Mouse (Mus musculus): Measurements from ENCODE around the gene Card9. TPM values are rescaled to one million over a fixed set of nuclear protein-coding genes. Genes with fewer than 3 reads are reported as not detected.

Card9 gene
- polyA plus RNA-seq, 1 experiment from 2014 or later, result 0.41 TPM

DNA sequence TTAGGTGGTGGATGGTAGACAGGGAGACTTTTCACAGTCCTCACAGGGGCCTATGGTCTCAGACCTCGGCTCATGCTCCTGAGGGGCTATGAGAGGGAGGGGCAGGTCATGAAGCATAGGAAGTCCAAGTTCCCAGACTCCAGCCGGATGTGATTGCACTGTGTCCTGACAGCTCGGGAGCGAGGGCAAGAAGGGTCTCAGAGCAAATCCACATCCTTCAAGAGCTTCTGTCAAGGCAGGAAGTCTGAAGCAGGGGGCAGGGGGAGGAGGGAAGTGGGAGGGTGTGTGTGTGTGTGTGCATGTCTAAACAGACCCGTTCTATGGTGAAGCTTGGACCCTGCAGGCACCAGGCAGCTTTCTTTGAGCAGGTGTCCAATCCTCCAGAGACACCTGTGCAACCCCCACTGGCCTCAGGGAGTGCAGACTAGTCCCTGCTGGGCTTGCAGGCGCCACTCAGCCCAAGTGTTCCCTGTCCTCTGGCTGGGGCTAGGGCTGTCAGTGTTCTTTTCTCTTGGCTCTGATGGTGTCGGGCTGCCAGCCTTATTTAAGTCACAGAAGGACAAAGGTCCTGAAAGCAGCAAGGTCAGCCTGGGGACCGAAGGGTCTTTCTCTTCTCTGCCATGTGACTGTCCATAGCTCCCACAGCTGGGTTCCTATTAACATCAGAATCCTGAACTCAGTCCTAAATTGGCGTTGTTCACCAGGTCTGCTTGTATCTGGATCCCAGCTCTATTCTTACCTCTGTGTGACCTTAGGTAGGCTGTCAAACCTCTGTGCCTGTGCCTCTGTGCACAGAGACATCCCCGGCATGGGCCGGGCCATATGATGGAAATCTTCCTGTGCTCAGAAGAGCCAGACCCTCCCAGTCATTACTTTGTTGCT, 17.9 kb downstream of the Card9 start:
- no peak for ATAC-seq (ENCODE audit: insufficient read depth, low FRiP score, low TSS enrichment)
- DNase-seq (ENCODE audit: low spot score), result no peak
- Histone ChIP-seq H3K4me1 (ENCODE audit: control insufficient read depth, insufficient read depth, low read length) (no peaks in the 10 kb centered on the region), H3K36me3 (ENCODE audit: control insufficient read depth, insufficient read depth, low read length) (peaks cover 31% of the 10 kb centered on the region), H3K27ac (ENCODE audit: low read depth, low read length) (no peak overlapping the region), H3K9ac (ENCODE audit: low read length) (no peak overlapping the region), H3K9me3 (ENCODE audit: control insufficient read depth, low read length) (no peaks in the 10 kb centered on the region), H3K4me2 (ENCODE audit: low read depth) (no peak overlapping the region), H3K27me3 (ENCODE audit: control insufficient read depth, insufficient read depth, low read length) (no peaks in the 10 kb centered on the region), H3K4me3 (ENCODE audit: low read depth, low read length) (no peak overlapping the region)
- 69% methylated on average over 11 of the region's 11 CpGs for WGBS

DNA sequence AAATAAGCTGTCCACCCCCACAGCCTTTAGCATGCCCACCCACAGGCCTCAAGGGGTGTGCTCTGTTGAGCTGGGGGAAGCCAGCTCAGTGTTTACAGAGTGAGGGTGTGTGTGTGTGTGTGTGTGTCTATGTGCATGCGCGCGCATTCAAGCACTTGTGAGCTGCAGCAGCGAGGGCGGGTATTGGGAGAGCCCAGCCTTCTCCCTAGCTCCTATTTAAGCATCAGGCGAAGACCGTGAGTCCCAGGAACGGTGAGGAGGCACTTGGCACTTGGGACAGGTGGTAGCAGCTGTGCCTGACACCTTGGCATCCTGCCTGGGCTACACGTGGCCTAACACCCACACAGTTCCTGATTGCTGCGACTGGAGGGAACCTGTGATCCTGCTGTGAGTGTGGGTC, 18.7 kb downstream of the Card9 start:
- ATAC-seq (ENCODE audit: insufficient read depth, low FRiP score, low TSS enrichment) (no peak), DNase-seq (ENCODE audit: low spot score) (no peak)
- Histone ChIP-seq H3K4me1 (ENCODE audit: control insufficient read depth, insufficient read depth, low read length) (no peaks in the 10 kb centered on the region), H3K36me3 (ENCODE audit: control insufficient read depth, insufficient read depth, low read length) (peaks cover 29% of the 10 kb centered on the region), H3K27me3 (ENCODE audit: control insufficient read depth, insufficient read depth, low read length) (no peaks in the 10 kb centered on the region), H3K4me2 (ENCODE audit: low read depth) (no peak overlapping the region), H3K9ac (ENCODE audit: low read length) (no peak overlapping the region), H3K9me3 (ENCODE audit: control insufficient read depth, low read length) (no peaks in the 10 kb centered on the region), H3K27ac (ENCODE audit: low read depth, low read length) (no peak overlapping the region), H3K4me3 (ENCODE audit: low read depth, low read length) (no peak overlapping the region)
- WGBS, result 90% methylated on average over 10 of the region's 10 CpGs

GRCm38 (mm10) chr2:26341510-26341981, 19.2 kb downstream of the Card9 start:
- H3K27me3 ChIP-seq (ENCODE audit: control insufficient read depth, insufficient read depth, low read length), result no peaks in the 10 kb centered on the region
- no peak overlapping the region for H3K27ac ChIP-seq (ENCODE audit: low read depth, low read length)
- no peaks in the 10 kb centered on the region for H3K9me3 ChIP-seq (ENCODE audit: control insufficient read depth, low read length)
- H3K4me1 ChIP-seq (ENCODE audit: control insufficient read depth, insufficient read depth, low read length), result no peaks in the 10 kb centered on the region
- peaks cover 29% of the 10 kb centered on the region for H3K36me3 ChIP-seq (ENCODE audit: control insufficient read depth, insufficient read depth, low read length)
- no peak overlapping the region for H3K4me3 ChIP-seq (ENCODE audit: low read depth, low read length)
- H3K9ac ChIP-seq (ENCODE audit: low read length), result no peak overlapping the region
- 100% methylated on average over 2 of the region's 2 CpGs for WGBS
- ATAC-seq (ENCODE audit: insufficient read depth, low FRiP score, low TSS enrichment) (no peak), DNase-seq (ENCODE audit: low spot score) (no peak)
- no peak overlapping the region for H3K4me2 ChIP-seq (ENCODE audit: low read depth)

GRCm38 (mm10) chr2:26339204-26339551, 21.5 kb downstream of the Card9 start:
- no peak overlapping the region for H3K4me2 ChIP-seq (ENCODE audit: low read depth)
- H3K4me1 ChIP-seq (ENCODE audit: control insufficient read depth, insufficient read depth, low read length), result no peaks in the 10 kb centered on the region
- H3K36me3 ChIP-seq (ENCODE audit: control insufficient read depth, insufficient read depth, low read length), result peaks cover 21% of the 10 kb centered on the region; the same call in 1 of the 2 replicates
- H3K9ac ChIP-seq (ENCODE audit: low read length), result no peak overlapping the region
- H3K27me3 ChIP-seq (ENCODE audit: control insufficient read depth, insufficient read depth, low read length), result no peaks in the 10 kb centered on the region
- no peak for ATAC-seq (ENCODE audit: insufficient read depth, low FRiP score, low TSS enrichment)
- no peak overlapping the region for H3K4me3 ChIP-seq (ENCODE audit: low read depth, low read length)
- no peaks in the 10 kb centered on the region for H3K9me3 ChIP-seq (ENCODE audit: control insufficient read depth, low read length)
- H3K27ac ChIP-seq (ENCODE audit: low read depth, low read length), result no peak overlapping the region
- DNase-seq (ENCODE audit: low spot score), result no peak
- WGBS, result 92% methylated on average over 5 of the region's 5 CpGs

DNA sequence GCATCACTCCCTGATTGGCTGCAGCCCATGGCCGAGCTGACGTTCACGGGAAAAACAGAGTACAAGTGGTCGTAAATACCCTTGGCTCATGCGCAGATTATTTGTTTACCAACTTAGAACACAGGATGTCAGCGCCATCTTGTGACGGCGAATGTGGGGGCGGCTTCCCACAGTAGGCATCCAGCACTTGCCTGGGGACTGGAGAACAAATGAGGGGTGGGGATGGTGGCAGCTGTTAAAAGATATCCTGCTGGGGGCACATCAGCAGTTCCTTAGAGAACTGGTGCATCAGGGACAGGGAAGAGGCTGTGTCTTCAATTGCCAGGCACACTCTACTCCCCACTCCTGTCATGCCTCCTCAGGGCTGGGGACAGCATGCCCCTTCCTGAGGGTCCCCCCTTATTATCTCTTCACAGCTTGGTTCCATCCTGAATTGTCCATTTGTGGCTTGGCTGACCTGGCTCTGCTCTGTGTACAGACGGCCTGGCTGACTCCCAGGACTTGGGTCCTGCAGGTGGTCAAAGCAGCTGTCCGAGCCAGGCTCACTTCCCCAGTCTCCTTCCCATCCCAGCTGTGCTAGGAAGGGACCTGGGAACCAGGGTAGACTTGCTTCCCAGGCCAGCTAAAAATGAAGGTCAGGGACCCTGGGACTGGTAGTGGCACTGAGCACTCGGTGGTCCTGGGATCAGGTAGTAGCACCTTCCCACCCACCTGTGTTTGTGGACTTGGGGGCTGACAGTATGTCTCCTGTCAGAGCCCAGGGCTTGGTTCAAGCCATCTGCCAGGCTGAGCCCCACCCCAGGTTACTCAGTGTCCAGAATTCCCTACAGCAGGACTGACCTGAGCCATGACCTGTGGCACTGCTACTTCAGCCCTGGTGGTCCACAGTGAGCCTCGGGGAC, 22.2 kb downstream of the Card9 start:
- 83% methylated on average over 8 of the region's 13 CpGs for WGBS
- no peak overlapping the region for H3K9ac ChIP-seq (ENCODE audit: low read length)
- no peak overlapping the region for H3K27ac ChIP-seq (ENCODE audit: low read depth, low read length)
- no peaks in the 10 kb centered on the region for H3K9me3 ChIP-seq (ENCODE audit: control insufficient read depth, low read length)
- H3K4me3 ChIP-seq (ENCODE audit: low read depth, low read length), result no peak overlapping the region
- H3K4me2 ChIP-seq (ENCODE audit: low read depth), result no peak overlapping the region
- ATAC-seq (ENCODE audit: insufficient read depth, low FRiP score, low TSS enrichment) (no peak), DNase-seq (ENCODE audit: low spot score) (no peak)
- H3K36me3 ChIP-seq (ENCODE audit: control insufficient read depth, insufficient read depth, low read length), result peaks cover 21% of the 10 kb centered on the region; the same call in 1 of the 2 replicates
- no peaks in the 10 kb centered on the region for H3K27me3 ChIP-seq (ENCODE audit: control insufficient read depth, insufficient read depth, low read length)
- no peaks in the 10 kb centered on the region for H3K4me1 ChIP-seq (ENCODE audit: control insufficient read depth, insufficient read depth, low read length)

DNA sequence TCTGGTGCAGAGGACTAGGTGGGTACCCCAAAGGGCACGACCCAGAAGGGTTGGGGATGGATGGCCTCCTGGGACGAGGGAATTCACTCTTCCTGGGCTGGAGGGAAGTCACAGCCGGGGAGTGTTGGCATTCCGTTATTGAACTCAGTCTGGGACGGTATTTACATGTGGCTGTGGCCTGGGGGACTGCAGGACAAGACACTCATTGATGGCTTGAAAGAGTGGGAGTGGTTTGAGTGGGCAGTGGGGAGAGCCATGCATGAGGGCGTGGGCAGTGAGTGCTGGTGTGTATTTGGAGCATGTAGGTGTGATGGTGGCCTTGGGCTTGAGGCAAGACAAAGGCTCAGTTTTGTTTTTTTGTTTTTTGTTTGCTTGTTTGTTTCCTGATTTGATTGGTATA, 30.0 kb downstream of the Card9 start:
- Histone ChIP-seq H3K27me3 (ENCODE audit: control insufficient read depth, insufficient read depth, low read length) (no peaks in the 10 kb centered on the region), H3K4me3 (ENCODE audit: low read depth, low read length) (no peak overlapping the region), H3K36me3 (ENCODE audit: control insufficient read depth, insufficient read depth, low read length) (peaks cover 15% of the 10 kb centered on the region), H3K4me2 (ENCODE audit: low read depth) (no peak overlapping the region), H3K9me3 (ENCODE audit: control insufficient read depth, low read length) (no peaks in the 10 kb centered on the region), H3K4me1 (ENCODE audit: control insufficient read depth, insufficient read depth, low read length) (no peaks in the 10 kb centered on the region), H3K9ac (ENCODE audit: low read length) (no peak overlapping the region), H3K27ac (ENCODE audit: low read depth, low read length) (no peak overlapping the region)
- DNase-seq (ENCODE audit: low spot score) (no peak), ATAC-seq (ENCODE audit: insufficient read depth, low FRiP score, low TSS enrichment) (no peak)
- 70% methylated on average over 6 of the region's 6 CpGs for WGBS

GRCm38 (mm10) chr2:26330056-26330468, 30.7 kb downstream of the Card9 start:
- ATAC-seq (ENCODE audit: insufficient read depth, low FRiP score, low TSS enrichment) (no peak), DNase-seq (ENCODE audit: low spot score) (no peak)
- Histone ChIP-seq H3K9ac (ENCODE audit: low read length) (no peak overlapping the region), H3K9me3 (ENCODE audit: control insufficient read depth, low read length) (no peaks in the 10 kb centered on the region), H3K36me3 (ENCODE audit: control insufficient read depth, insufficient read depth, low read length) (peaks cover 20% of the 10 kb centered on the region), H3K4me3 (ENCODE audit: low read depth, low read length) (no peak overlapping the region), H3K27me3 (ENCODE audit: control insufficient read depth, insufficient read depth, low read length) (no peaks in the 10 kb centered on the region), H3K4me1 (ENCODE audit: control insufficient read depth, insufficient read depth, low read length) (no peaks in the 10 kb centered on the region), H3K4me2 (ENCODE audit: low read depth) (no peak overlapping the region), H3K27ac (ENCODE audit: low read depth, low read length) (no peak overlapping the region)
- 81% methylated on average over 4 of the region's 4 CpGs for WGBS

GRCm38 (mm10) chr2:26329402-26329801, 31.3 kb downstream of the Card9 start:
- Histone ChIP-seq H3K27ac (ENCODE audit: low read depth, low read length) (no peak overlapping the region), H3K36me3 (ENCODE audit: control insufficient read depth, insufficient read depth, low read length) (peaks cover 23% of the 10 kb centered on the region)

More at GRCm38 (mm10) chr2:26329402-26329801, 31.3 kb downstream of the Card9 start:
- no peak overlapping the region for H3K9ac ChIP-seq (ENCODE audit: low read length)
- no peaks in the 10 kb centered on the region for H3K4me1 ChIP-seq (ENCODE audit: control insufficient read depth, insufficient read depth, low read length)
- H3K9me3 ChIP-seq (ENCODE audit: control insufficient read depth, low read length), result no peaks in the 10 kb centered on the region
- DNase-seq (ENCODE audit: low spot score) (no peak), ATAC-seq (ENCODE audit: insufficient read depth, low FRiP score, low TSS enrichment) (no peak)
- H3K4me2 ChIP-seq (ENCODE audit: low read depth), result no peak overlapping the region
- H3K27me3 ChIP-seq (ENCODE audit: control insufficient read depth, insufficient read depth, low read length), result no peaks in the 10 kb centered on the region
- no peak overlapping the region for H3K4me3 ChIP-seq (ENCODE audit: low read depth, low read length)
- 65% methylated on average over 8 of the region's 8 CpGs for WGBS
